Mouse (Mus musculus): ENCODE measurements at regions not wholly inside any gene's neighbourhood (a gene's known extent, or its start where the extent isn't known, plus 50 kb on each side); places are given as distances from the start of the nearest gene placed in this dataset.

DNA sequence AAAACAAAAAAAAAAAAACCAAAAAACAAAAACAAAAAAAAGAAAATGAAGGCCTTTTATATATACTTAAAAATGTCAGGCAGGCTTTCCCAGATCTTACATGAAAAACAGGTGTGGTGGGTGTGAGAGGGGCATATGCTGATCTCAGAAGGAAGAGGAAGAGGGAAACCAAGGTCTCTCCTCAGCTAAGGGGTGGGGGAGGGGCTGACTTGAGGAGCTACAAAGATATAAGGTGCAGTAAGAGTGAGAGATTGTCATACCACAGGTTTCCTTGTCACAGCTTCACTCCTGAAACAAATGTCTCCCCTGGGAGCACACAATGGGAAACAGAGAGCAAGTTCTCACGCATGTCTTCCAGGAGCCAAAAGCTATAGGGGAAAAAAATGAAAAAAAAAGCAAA is 440.0 kb downstream of the Tns3 start:
- DNase-seq: no peak

DNA sequence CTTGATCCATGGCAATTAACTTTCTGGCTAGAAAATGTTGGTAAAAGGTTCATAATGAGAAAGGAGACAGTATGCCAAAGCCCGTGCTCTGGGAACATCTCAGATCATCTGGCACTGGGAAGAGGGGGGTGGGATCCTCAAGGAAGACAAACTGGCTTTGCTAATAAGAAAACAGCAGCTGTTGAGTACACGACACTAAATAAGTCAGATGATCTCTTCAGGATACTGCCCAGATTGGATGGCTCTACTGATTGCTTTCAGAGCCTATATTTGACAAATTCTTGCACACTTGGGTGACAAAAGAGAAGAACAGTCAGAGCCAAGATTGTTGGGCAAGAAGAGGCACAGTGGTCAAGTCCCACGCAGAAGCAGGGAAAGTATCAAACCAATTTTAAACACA is 443.7 kb downstream of the Tns3 start:
- DNase-seq: no peak

DNA sequence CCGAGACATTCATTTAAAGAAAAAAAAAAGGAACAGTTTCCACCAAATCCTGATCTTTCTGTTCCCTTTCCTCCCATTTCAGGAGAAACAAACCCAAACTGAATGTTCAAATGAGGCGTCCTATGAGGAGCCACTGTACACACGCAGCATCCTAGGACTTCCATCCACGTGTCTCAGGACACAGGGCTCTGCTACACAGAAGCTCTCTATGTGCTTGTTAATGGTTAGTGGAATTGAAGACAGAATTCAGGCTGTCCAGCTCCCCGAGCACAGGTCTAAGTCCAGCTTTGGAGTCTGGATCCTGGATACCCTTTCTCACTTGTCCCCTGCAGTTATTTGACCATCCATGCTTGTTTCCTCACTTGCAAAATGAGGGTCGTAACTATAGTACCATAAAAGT is 444.4 kb downstream of the Tns3 start:
- DNase-seq: peak in 1 of 2 experiments; percentile 42

DNA sequence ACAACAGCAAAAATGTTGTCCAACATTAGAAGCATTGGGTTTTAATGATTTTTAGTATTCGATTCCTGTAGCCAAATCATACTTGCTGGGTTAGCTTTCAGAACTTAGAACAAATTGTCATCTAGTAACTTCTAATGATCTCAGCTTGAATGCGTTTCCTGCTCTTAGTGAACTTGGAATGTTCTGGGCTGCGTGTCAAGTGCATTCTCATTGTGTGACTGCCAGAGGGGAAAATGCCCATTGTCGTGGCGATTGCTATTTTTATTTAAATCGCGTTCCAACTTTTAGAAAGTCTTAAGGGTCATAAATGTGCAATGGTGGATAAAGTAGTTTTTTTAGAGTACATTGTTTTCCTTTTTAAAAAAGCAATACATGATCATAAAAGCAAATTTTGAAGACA is 448.7 kb downstream of the Tns3 start:
- peak; percentile 66 to 74 for DNase-seq

DNA sequence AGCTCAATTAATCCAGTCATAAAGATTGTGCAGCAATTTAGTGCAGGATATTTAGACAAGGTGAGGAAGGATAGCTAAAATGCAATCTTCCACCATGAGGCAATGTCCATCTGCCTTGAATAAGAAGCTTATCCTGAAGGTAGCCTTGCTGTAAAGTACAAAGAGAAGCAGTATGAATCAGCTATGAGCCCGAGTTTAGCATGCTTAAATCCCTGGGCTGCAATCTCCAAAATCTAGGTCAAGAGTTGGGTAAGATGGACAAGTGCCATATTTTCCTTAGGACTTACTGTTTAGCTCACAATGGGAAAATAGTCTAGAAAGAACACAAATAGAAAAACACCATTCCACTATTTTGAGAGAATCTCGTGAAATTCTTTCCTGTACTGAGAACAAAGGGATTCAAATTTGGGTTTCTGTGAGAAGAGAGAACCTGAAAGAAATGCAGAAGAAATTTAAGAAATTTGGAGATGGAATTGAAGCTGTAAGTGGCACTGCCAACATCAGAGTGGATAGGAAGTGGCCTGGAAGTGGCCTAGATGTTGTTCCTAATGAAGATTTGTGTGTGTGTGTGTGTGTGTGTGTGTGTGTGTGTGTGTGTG is 449.9 kb downstream of the Tns3 start:
- DNase-seq: no peak

DNA sequence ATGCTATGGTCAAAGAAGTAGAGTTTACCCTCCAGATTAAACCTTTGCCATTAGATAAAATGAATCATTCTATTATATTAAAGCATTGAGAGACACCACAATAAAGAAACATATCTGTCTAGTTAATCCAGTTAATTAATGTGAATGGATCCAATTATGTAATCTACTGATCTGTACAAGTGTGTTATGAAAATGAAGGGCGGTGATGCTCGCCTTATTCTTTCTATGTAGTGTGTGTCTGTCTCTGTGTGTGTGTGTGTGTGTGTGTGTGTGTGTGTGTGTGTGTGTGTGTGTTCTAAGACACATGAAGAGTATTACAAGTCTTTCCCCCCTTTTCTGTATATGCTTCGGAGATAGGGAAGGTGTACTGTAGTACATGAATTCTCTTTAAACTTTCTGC is 451.2 kb downstream of the Tns3 start:
- DNase-seq: no peak

DNA sequence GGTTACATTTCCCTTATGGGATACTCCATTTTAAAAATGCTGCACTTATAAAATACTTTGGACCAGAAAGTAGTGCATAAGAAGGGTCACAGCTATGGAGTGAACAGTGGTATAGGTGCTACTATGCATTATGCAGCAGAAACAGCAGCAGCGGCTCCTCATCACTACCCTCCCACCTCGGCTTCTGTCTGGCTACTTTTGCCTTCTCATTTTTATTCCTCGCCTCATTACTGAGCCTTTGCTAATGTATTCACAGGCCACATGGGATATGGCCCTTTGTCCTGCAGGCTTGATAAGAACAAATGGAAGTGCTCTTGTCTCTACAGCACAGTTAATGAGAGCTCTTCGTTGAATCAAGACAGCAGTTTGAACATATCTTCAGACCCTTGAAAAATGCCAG is 451.6 kb downstream of the Tns3 start:
- DNase-seq: no peak

DNA sequence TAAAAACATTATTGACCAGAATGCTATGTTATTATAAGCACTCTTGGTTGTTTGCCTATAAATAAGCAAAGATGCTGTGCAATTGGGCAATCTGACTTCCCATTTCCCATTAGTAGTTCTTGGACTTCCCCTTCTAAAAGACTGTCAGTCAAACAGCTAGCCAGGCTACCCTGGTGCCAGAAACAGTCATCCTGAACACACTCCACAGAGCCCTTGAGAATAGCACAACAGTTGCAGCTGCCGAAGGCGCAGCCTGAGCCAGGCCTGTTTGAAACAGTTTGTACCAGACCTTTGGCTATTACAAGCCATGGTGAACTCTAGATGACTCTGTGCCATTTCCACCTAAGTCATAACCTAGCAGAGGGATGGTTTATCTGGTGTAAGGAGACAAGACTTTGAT is 455.3 kb downstream of the Tns3 start:
- peak in 1 of 2 experiments; percentile 51 for DNase-seq

DNA sequence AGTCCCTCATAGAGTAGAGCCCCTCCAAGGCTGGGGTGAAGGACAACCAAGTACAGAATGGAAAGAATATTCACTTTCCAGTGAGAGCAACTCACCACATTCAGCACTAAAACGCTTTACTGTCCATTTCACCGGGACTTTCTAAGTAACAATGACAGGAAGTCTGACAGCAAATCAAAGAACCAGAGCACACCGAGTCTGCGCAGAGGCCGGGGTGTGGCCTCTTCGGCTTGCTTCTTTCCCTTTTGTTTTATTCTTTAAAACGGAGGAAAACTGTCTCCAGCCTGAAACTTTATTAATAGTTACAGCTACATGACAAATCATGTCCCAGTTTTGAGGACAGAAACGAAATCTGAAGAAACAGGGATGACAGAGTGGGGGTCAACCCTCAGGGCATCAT is 465.0 kb downstream of the Tns3 start:
- peak; percentile 19 to 62 for DNase-seq
